Mouse (Mus musculus) embryonic fibroblast, embryonic 13.5 days (primary cell): ENCODE measurements at regions not wholly inside any gene's neighbourhood (a gene's known extent, or its start where the extent isn't known, plus 50 kb on each side); places are given as distances from the start of the nearest gene placed in this dataset.

ENCODE experiments used
- CTCF ChIP-seq: IDR thresholded peaks from 2 replicates; pipeline ENCODE4 v1.5.1; 2011; ENCODE audit warnings: mild to moderate bottlenecking, control low read depth, low read length, moderate library complexity, borderline replicate concordance; ENCODE audit not compliant: insufficient read depth
- POLR2A ChIP-seq: IDR thresholded peaks from 2 replicates; pipeline ENCODE4 v1.6.1; 2011; ENCODE audit warnings: low read depth, mild to moderate bottlenecking, control low read depth, low read length, moderate library complexity

DNA sequence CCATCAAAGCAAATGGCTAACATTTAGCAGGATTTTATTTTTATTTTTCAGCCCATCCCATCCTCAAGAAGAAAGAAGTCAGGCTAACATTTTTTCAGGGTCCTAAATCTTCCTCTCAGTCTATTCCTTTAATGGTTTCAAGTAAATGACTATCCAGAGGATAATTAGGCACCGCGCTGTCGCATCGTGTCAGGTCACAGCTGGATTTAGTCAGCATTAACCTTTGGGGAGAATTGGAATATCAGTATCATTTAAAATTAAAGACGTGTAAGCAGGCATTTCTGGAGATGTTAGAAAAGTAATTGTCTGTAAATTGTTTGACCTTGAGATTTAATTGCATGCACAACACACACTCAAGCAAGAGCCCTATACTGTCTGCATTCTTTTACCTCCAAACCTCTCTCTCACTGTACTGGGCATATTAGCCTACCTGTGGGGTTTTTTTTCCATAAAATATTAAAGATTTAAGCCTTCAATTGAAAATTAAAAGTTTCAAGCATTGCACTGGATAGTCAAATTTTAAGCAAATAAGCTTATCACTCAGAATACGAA is 277.8 kb upstream of the Mms22l start:
- TF ChIP-seq CTCF, result no peak
- no peak for TF ChIP-seq POLR2A
